Mouse (Mus musculus) bone marrow, adult 2 months (tissue): ENCODE measurements around the gene Atox1. TPM values are rescaled to one million over a fixed set of nuclear protein-coding genes. Genes with fewer than 3 reads are reported as not detected.

Source experiments
- H3K27ac ChIP-seq: fragments of 200-500 bp; 2 replicates; pipeline ENCODE4 v1.5.1; 2012; ENCODE audit warnings: low read depth, mild to moderate bottlenecking, control low read depth, inconsistent platforms, low read length; ENCODE audit not compliant: control insufficient read depth, poor library complexity, insufficient read depth
- H3K4me1 ChIP-seq: fragments of 200-500 bp; 2 replicates; pipeline ENCODE4 v1.6.1; 2011; ENCODE audit warnings: low read length; ENCODE audit not compliant: control insufficient read depth, insufficient read depth
- H3K4me3 ChIP-seq: fragments of 200-500 bp; replicated peaks from 2 replicates; pipeline ENCODE3; 2011; ENCODE audit warnings: mild to moderate bottlenecking, low read depth, low read length, control low read depth; ENCODE audit not compliant: control insufficient read depth
- CTCF ChIP-seq: fragments of 200-500 bp; IDR thresholded peaks from 2 replicates; pipeline ENCODE4 v1.5.1; 2011; ENCODE audit warnings: low read length, control low read depth; ENCODE audit not compliant: control insufficient read depth, insufficient read depth
- POLR2A ChIP-seq: fragments of 200-500 bp; IDR thresholded peaks from 2 replicates; pipeline ENCODE4 v1.6.1; 2011; ENCODE audit warnings: low read depth, mild to moderate bottlenecking, control low read depth, low read length, borderline replicate concordance; ENCODE audit not compliant: control insufficient read depth
- WGBS: fragments of 180-500 bp; shearing (Covaris S2); methylation state at CpG from one replicate; pipeline ENCODE4 v1.1.7; 2018; 5-methylcytosine and 5-hydroxymethylcytosine counted together
- polyA plus RNA-seq: library from polyadenylated mRNA; stranded (reverse); fragments of >200 nt; gene quantifications from 2 replicates; pipeline ENCODE4 v1.2.4, GENCODE M21; 2011; ENCODE audit warnings: low replicate concordance; ENCODE audit not compliant: missing spikeins, insufficient read depth, insufficient read length

Atox1 gene
- 75.4 and 128 TPM in 2 replicates for polyA plus RNA-seq

DNA sequence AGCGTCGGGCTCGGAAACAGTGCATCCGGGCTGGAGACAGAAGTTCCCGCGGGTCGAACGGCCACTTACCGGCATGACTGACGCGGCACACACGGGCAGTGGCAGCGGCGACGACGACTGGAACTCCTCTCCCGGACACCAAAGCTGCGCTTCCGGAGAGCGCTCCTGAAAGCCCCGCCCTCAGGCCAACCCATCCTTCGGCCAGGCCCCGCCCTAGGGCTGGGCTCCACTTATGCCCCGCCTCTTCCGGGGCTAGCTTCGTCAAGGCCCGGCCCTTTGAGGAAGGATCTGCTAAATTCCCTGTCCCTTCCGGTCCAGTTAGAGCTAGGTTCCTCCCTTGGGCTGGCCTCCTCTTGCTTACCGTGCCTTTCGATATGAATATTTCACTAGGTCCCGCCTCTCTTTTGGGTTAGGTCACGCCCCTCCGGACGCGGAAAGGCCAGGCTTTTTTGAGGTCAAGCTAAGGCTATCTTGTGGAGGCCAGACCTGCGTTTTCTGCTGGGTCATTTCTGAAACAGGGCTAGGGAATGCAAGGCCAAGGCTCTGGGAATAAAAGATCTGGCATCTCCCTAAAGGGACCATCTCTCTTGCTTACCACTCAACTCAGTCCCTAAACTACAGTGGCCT lies at the start of gene Atox1:
TSS of gene Atox1 (minus strand) at position 221 of the 627 bp plus-strand sequence.
- peak within 1 kb of the TSS; percentile 62 for H3K27ac ChIP-seq
- no peaks in the 10 kb centered on the region; the same call in 1 of the 2 replicates for H3K4me1 ChIP-seq
- TF ChIP-seq CTCF (no peak), POLR2A (peak; percentile 94; the same call in 1 of the 2 replicates)
- H3K4me3 ChIP-seq: peak within 1 kb of the TSS; percentile 89
- under 1% methylated on average over 36 of the region's 36 CpGs for WGBS

DNA sequence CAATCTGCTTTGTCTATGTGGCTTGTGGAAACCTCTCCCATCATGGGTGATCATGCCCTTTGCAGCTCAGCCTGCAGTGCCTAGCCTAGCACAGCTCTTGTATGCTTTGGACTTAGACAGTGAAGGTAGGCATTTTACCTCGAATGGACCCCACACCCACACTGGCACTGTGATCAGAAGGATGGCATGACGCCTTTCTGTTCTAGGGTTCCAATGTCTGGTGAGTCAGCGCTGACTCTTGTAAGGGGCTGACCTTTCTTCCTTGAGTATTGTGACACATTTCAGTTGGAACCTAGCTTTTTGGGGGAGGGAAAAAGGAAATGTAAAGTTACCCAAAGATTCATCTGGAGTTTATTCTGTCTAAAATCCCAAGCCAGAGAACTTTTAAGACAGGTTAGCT lies 44.4 kb upstream of the Atox1 start:
- no peak overlapping the region for H3K27ac ChIP-seq
- WGBS: 45% methylated on average over 3 of the region's 3 CpGs
- no peak overlapping the region for H3K4me3 ChIP-seq
- H3K4me1 ChIP-seq: peaks cover 3% of the 10 kb centered on the region; the same call in 1 of the 2 replicates
- TF ChIP-seq POLR2A (no peak), CTCF (no peak)

DNA sequence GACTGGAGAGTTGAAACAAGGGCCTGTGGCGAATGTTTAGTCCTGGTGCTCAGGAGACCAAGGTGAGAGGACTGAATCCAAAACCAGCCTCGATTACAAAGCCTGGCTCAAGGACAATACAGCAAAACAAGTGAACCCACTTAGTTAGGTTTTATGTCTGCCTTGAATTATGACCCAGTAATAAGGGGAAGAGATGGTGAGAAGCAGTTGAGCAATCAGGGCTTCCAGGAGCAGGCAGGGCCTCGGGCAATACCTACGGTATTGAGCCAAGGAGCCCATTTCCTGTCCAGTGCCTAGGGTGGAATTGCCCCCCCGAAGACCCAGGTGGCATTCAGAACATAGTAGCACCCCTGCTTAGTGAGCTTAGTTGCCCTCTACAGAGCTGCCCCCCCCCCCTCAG lies 41.8 kb upstream of the Atox1 start:
- TF ChIP-seq POLR2A (no peak), CTCF (no peak)
- Histone ChIP-seq H3K4me1 (peaks cover 3% of the 10 kb centered on the region; the same call in 1 of the 2 replicates), H3K4me3 (no peak overlapping the region), H3K27ac (no peak overlapping the region)
- WGBS: 52% methylated on average over 5 of the region's 5 CpGs

DNA sequence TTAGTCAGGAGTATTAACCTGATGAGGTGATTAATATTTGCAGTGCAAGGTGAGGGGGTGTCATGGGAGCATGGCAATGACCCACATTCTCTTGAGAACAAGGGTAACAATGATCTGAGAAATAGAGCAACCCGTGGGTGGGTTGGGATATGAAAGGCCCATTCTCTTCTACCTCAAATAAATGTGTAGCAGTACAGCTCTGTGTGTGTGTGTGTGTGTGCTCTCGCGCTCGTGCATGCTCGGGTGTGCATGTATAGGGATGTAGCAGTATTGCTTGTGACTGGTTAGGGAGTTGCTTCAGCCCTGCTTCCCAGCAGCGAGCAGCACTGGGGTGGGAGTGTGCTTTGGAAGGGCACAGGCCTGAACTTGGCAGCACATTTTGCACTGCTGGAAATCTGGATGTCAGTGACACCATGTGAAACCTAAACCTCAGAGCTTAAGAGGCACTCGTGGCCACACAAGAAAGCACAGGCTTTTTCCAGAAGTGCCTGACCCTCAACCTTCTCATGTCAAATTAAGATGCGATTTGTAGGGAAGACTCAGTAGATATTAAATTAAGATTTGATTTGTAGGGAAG lies 41.0 kb upstream of the Atox1 start:
- Histone ChIP-seq H3K4me1 (peaks cover 3% of the 10 kb centered on the region; the same call in 1 of the 2 replicates), H3K27ac (no peak overlapping the region), H3K4me3 (no peak overlapping the region)
- 81% methylated on average over 8 of the region's 8 CpGs for WGBS
- TF ChIP-seq CTCF (no peak), POLR2A (no peak)

DNA sequence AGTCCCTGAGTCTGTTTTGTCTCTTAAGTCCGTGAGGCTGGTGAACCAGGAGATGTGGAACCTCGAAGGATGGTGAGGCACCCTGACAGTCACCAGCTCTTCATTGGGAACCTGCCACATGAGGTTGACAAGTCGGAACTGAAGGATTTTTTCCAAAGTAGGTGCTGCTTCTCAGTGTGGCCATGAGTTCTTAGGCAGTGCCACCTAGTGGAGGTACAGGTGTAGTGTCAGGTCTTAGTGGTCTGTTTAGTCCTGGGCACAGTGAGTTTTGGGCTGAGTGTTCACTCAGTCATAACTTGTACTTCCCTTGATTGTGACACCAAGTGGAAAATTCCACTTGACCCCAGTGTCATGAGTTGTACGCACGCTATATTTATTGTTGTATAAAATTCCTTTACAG lies 36.8 kb upstream of the Atox1 start:
- H3K4me3 ChIP-seq: no peak overlapping the region
- 65% methylated on average over 5 of the region's 5 CpGs for WGBS
- H3K4me1 ChIP-seq: no peaks in the 10 kb centered on the region; the same call in 1 of the 2 replicates
- no peak overlapping the region for H3K27ac ChIP-seq
- TF ChIP-seq CTCF (peak; percentile 70), POLR2A (no peak)

DNA sequence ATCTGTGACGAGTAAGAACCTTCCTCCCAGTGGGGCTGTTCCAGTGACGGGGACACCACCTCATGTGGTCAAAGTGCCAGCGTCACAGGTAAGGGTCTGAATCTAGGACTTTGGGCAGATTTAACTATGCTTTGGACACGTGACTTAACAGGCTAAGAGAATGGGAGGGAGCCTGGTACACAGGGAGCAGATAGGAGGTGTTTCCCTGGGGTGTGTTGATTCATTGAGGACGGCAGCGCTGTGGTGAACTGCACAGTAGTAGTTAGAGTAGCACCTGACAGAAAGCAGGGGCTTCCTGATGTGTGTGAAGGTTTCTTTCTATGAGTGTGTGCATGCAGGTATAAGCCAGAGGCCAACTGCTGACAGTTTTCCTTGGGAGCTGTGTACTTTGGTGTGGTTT lies 35.1 kb upstream of the Atox1 start:
- H3K27ac ChIP-seq: no peak overlapping the region
- TF ChIP-seq POLR2A: no peak
- TF ChIP-seq CTCF: no peak
- 94% methylated on average over 6 of the region's 6 CpGs for WGBS
- no peaks in the 10 kb centered on the region; the same call in 1 of the 2 replicates for H3K4me1 ChIP-seq
- H3K4me3 ChIP-seq: no peak overlapping the region

DNA sequence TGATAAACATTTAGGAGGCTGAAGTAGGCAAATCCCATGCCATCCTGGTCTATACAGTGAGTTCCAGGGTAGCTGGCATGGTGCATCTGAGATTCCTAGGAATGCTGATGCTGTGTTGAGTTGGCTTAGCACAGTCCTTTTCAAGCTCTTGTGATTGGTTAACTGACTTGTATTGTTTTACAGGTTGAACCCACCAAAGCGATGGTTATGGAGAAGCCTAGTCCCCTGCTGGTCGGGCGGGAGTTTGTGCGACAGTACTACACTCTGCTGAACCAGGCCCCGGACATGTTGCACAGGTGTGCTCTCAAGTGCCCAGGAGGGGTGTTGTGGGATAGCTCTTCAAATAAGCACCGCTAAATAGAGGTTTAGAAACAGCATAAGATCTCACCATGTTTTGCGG lies 24.4 kb upstream of the Atox1 start:
- WGBS: 93% methylated on average over 7 of the region's 7 CpGs
- H3K4me1 ChIP-seq: peaks cover 3% of the 10 kb centered on the region
- H3K4me3 ChIP-seq: no peak overlapping the region
- no peak for TF ChIP-seq POLR2A
- no peak for TF ChIP-seq CTCF
- H3K27ac ChIP-seq: no peak overlapping the region

DNA sequence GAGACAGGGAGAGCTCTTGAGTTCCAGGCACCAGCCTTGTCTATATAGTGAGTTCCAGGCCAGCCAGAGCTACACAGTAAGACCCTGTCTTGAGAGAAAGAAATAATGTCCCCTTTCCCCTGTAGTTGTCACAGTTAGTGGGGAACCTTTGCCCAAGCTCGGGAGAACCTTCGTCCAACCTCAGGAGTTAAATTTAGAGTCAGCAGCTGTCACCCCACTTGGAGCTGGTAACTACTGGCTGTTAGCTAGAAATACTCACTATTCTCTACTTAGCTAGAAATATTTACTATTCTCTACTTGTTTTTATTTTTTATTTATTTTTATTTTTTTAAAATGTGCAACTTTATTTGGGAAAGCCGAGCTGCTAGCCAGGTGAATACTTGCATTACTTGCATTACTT lies 12.2 kb upstream of the Atox1 start:
- no peak for TF ChIP-seq POLR2A
- no peak for TF ChIP-seq CTCF
- peaks cover 2% of the 10 kb centered on the region; the same call in 1 of the 2 replicates for H3K4me1 ChIP-seq
- WGBS: 45% methylated on average over 3 of the region's 3 CpGs
- H3K4me3 ChIP-seq: no peak overlapping the region
- H3K27ac ChIP-seq: no peak overlapping the region
